8 mouse cellular contexts compared by ENCODE assay signal in the genomic region with DNA sequence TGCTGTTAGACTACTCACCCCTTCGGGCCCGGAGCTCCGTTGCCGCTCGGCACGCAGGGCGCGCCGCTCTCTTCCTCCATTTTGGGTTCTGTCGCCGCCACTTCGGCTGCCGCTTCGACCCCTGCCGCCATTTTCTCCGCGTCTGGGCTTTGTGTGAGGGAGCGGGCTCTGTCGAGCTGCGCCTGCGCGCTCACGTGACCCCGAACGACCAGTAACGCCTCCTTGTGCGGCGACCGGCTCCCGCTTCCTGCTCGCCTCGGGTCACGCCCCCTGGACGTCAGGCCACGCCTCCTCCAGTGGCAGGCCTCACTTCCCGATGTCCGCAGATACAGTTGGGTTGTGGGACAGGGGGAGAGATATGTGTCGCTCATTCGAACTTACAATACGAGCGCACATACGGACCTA. TPM values are rescaled to one million over a fixed set of nuclear protein-coding genes. Genes with fewer than 3 reads are reported as not detected.
DNase-seq lines count a peak whose midpoint lies in the region; ATAC-seq lines count a peak whose summit lies in the region.

No protein-coding gene starts in this region.

- peaks cover 35% of the 10 kb centered on the region for H3K4me1 ChIP-seq in forebrain, embryonic 10.5 days
- peaks cover 30% of the 10 kb centered on the region for H3K4me1 ChIP-seq in heart, embryonic 16.5 days (ENCODE audit: control insufficient read depth, insufficient read depth, low read length)
- H3K4me1 ChIP-seq in liver, embryonic 15.5 days (replicated peaks), result peaks cover 50% of the 10 kb centered on the region
- peaks cover 26% of the 10 kb centered on the region for H3K4me1 ChIP-seq in neural tube, embryonic 12.5 days

- peak overlapping the region; percentile 89 for H3K4me2 ChIP-seq in heart, embryonic 16.5 days (ENCODE audit: low read depth, low read length)
- H3K4me2 ChIP-seq in liver, embryonic 15.5 days, result peak overlapping the region; percentile 85
- peak overlapping the region; percentile 95 for H3K4me2 ChIP-seq in neural tube, embryonic 12.5 days (replicated peaks)

- peak overlapping the region; percentile 99 for H3K9ac ChIP-seq in heart, embryonic 16.5 days (ENCODE audit: low read length)
- peak overlapping the region; percentile 94 for H3K9ac ChIP-seq in liver, embryonic 15.5 days
- H3K9ac ChIP-seq in neural tube, embryonic 12.5 days, result peak overlapping the region; percentile 96

- peaks cover 27% of the 10 kb centered on the region for H3K36me3 ChIP-seq in forebrain, embryonic 10.5 days (replicated peaks)
- no peaks in the 10 kb centered on the region for H3K36me3 ChIP-seq in heart, embryonic 16.5 days (ENCODE audit: control insufficient read depth, insufficient read depth)
- peaks cover 64% of the 10 kb centered on the region for H3K36me3 ChIP-seq in liver, embryonic 15.5 days (replicated peaks)
- H3K36me3 ChIP-seq in neural tube, embryonic 12.5 days, result 0 out of 2 replicates have a peak, but pooled peaks cover 3% of the 10 kb centered on the region

- peak; percentile 93 to 95 for DNase-seq in CD8-positive naive resting alpha-beta T cell, adult 2 months (ENCODE audit: low read depth in 2 of 2, low spot score in 2 of 2)
- peak; percentile 93 for DNase-seq in c-Kit-positive CD71-negative TER-119-negative erythroid progenitor cells, embryonic 14.5 days (ENCODE audit: low read depth)
- DNase-seq in forebrain, embryonic 10.5 days (ENCODE audit: extremely low spot score, low spot score), result peak; percentile 97
- peak; percentile 99 to 100 for DNase-seq in kidney, postnatal 36 days
- peak; percentile 94 for DNase-seq in telencephalon, adult 2 months (ENCODE audit: low read depth, low spot score)

- H3K9me3 ChIP-seq in forebrain, embryonic 10.5 days, result no peaks in the 10 kb centered on the region
- no peaks in the 10 kb centered on the region for H3K9me3 ChIP-seq in heart, embryonic 16.5 days (replicated peaks; ENCODE audit: control insufficient read depth, low read length)
- no peaks in the 10 kb centered on the region for H3K9me3 ChIP-seq in liver, embryonic 15.5 days (replicated peaks)
- no peaks in the 10 kb centered on the region for H3K9me3 ChIP-seq in neural tube, embryonic 12.5 days

- peak; percentile 99 for ATAC-seq in heart, embryonic 16.5 days (replicated peaks; ENCODE audit: extremely low read depth, insufficient read depth, low FRiP score)
- peak; percentile 95 for ATAC-seq in liver, embryonic 15.5 days (ENCODE audit: insufficient read depth)
- ATAC-seq in neural tube, embryonic 12.5 days (ENCODE audit: low FRiP score, low read depth), result peak; percentile 98

- H3K4me3 ChIP-seq in forebrain, embryonic 10.5 days, result peak overlapping the region; percentile 81
- H3K4me3 ChIP-seq in heart, embryonic 16.5 days (ENCODE audit: low read length), result peak overlapping the region; percentile 93
- peak overlapping the region; percentile 73 for H3K4me3 ChIP-seq in liver, embryonic 15.5 days (replicated peaks)
- peak overlapping the region; percentile 80 for H3K4me3 ChIP-seq in neural tube, embryonic 12.5 days

- peak overlapping the region; percentile 99 for H3K27ac ChIP-seq in forebrain, embryonic 10.5 days
- peak overlapping the region; percentile 96 for H3K27ac ChIP-seq in heart, embryonic 16.5 days (ENCODE audit: low read length)
- peak overlapping the region; percentile 91 for H3K27ac ChIP-seq in liver, embryonic 15.5 days (replicated peaks)
- H3K27ac ChIP-seq in neural tube, embryonic 12.5 days, result peak overlapping the region; percentile 81

- WGBS in forebrain, embryonic 10.5 days, result under 1% methylated on average over 42 of the region's 42 CpGs
- WGBS in heart, embryonic 16.5 days, result under 1% methylated on average over 42 of the region's 42 CpGs
- WGBS in liver, embryonic 15.5 days (ENCODE audit: insufficient replicate concordance), result 0% methylated on average over 42 of the region's 42 CpGs
- 0% methylated on average over 42 of the region's 42 CpGs for WGBS in neural tube, embryonic 12.5 days

- no peaks in the 10 kb centered on the region for H3K27me3 ChIP-seq in forebrain, embryonic 10.5 days (ENCODE audit: poor library complexity, severe bottlenecking)
- H3K27me3 ChIP-seq in heart, embryonic 16.5 days (ENCODE audit: control insufficient read depth, insufficient read depth, low read length), result no peaks in the 10 kb centered on the region
- no peaks in the 10 kb centered on the region for H3K27me3 ChIP-seq in liver, embryonic 15.5 days
- no peaks in the 10 kb centered on the region for H3K27me3 ChIP-seq in neural tube, embryonic 12.5 days (replicated peaks)

RNA-seq across cellular contexts. Expression of a gene that starts 1.4 kb away (rescaled TPM):
- polyA plus RNA-seq in forebrain, embryonic 10.5 days (2016; fragmentation: Nextera tagmentation; extraction: Ambion mirVana), result 515 and 568 TPM in 2 replicates
- 192 and 225 TPM in 2 replicates for polyA plus RNA-seq in heart, embryonic 16.5 days (2015; fragmentation: Nextera tagmentation; extraction: Ambion mirVana)
- 117 and 122 TPM in 2 replicates for polyA plus RNA-seq in liver, embryonic 15.5 days (2015; fragmentation: Nextera tagmentation; extraction: Ambion mirVana)
- polyA plus RNA-seq in neural tube, embryonic 12.5 days (2016; fragmentation: Nextera tagmentation; extraction: Ambion mirVana), result 369 and 408 TPM in 2 replicates

RNA-seq across cellular contexts. Expression of a gene that starts 33.2 kb away (rescaled TPM):
- polyA plus RNA-seq in forebrain, embryonic 10.5 days (2016; fragmentation: Nextera tagmentation; extraction: Ambion mirVana), result 29.5 and 33.1 TPM in 2 replicates
- 96.0 and 100 TPM in 2 replicates for polyA plus RNA-seq in heart, embryonic 16.5 days (2015; fragmentation: Nextera tagmentation; extraction: Ambion mirVana)
- polyA plus RNA-seq in liver, embryonic 15.5 days (2015; fragmentation: Nextera tagmentation; extraction: Ambion mirVana), result 274 and 311 TPM in 2 replicates
- 55.7 and 61.1 TPM in 2 replicates for polyA plus RNA-seq in neural tube, embryonic 12.5 days (2016; fragmentation: Nextera tagmentation; extraction: Ambion mirVana)

RNA-seq across cellular contexts. Expression of a gene that starts 47.4 kb away (rescaled TPM):
- 0.31 and 0.39 TPM in 2 replicates for polyA plus RNA-seq in forebrain, embryonic 10.5 days (2016; fragmentation: Nextera tagmentation; extraction: Ambion mirVana)
- polyA plus RNA-seq in heart, embryonic 16.5 days (2015; fragmentation: Nextera tagmentation; extraction: Ambion mirVana), result 0.41 and 0.49 TPM in 2 replicates
- polyA plus RNA-seq in liver, embryonic 15.5 days (2015; fragmentation: Nextera tagmentation; extraction: Ambion mirVana), result 4.2 and 4.8 TPM in 2 replicates
- 0.87 TPM in 2 replicates for polyA plus RNA-seq in neural tube, embryonic 12.5 days (2016; fragmentation: Nextera tagmentation; extraction: Ambion mirVana)

RNA-seq across cellular contexts. Expression of a gene that starts 56.4 kb away (rescaled TPM):
- polyA plus RNA-seq in forebrain, embryonic 10.5 days (2016; fragmentation: Nextera tagmentation; extraction: Ambion mirVana), result 47.6 and 51.2 TPM in 2 replicates
- 25.8 and 28.7 TPM in 2 replicates for polyA plus RNA-seq in heart, embryonic 16.5 days (2015; fragmentation: Nextera tagmentation; extraction: Ambion mirVana)
- 16.9 and 18.2 TPM in 2 replicates for polyA plus RNA-seq in liver, embryonic 15.5 days (2015; fragmentation: Nextera tagmentation; extraction: Ambion mirVana)
- 43.8 and 50.5 TPM in 2 replicates for polyA plus RNA-seq in neural tube, embryonic 12.5 days (2016; fragmentation: Nextera tagmentation; extraction: Ambion mirVana)

Comparison
In these comparisons a context has a peak if more than half of its experiments do, and no peak if none do; other contexts are left out.
1. Peak in every context shown above with its lines: DNase-seq, ATAC-seq, H3K4me3 ChIP-seq and H3K27ac ChIP-seq.